Mouse (Mus musculus) heart, embryonic 16.5 days (tissue): ENCODE measurements around the gene Fbxo3. TPM values are rescaled to one million over a fixed set of nuclear protein-coding genes. Genes with fewer than 3 reads are reported as not detected.
"Not testable (repeated sequence)": the region's sequence is repeated elsewhere in the genome, so short reads cannot be mapped to it uniquely, and the experiment has no call there.

Experiments
- ATAC-seq: fragments of 200-750 bp; cut with Nextera tagmentation; replicated peaks from 2 replicates; pipeline ENCODE4 v1.8.0; 2017; ENCODE audit warnings: moderate number of reproducible peaks; ENCODE audit not compliant: insufficient read depth, low FRiP score; ENCODE audit errors: extremely low read depth
- H3K27ac ChIP-seq: fragments of 300-500 bp; sonication (generic); 2 replicates; pipeline ENCODE4 v1.5.1; 2014; ENCODE audit warnings: mild to moderate bottlenecking, low read length, control low read depth, moderate library complexity
- H3K27me3 ChIP-seq: fragments of 300-500 bp; sonication (generic); 2 replicates; pipeline ENCODE4 v1.6.1; 2014; ENCODE audit warnings: low read length, mixed read lengths; ENCODE audit not compliant: control insufficient read depth, insufficient read depth
- H3K36me3 ChIP-seq: fragments of 300-500 bp; sonication (generic); 2 replicates; pipeline ENCODE4 v1.6.1; 2014; ENCODE audit not compliant: control insufficient read depth, insufficient read depth
- H3K4me1 ChIP-seq: fragments of 300-500 bp; sonication (generic); 2 replicates; pipeline ENCODE4 v1.6.1; 2014; ENCODE audit warnings: low read length, mixed read lengths; ENCODE audit not compliant: control insufficient read depth, insufficient read depth
- H3K4me2 ChIP-seq: fragments of 300-500 bp; sonication (generic); 2 replicates; pipeline ENCODE4 v1.6.1; 2014; ENCODE audit warnings: low read depth, mild to moderate bottlenecking, control low read depth, low read length
- H3K4me3 ChIP-seq: fragments of 300-500 bp; sonication (generic); 2 replicates; pipeline ENCODE4 v1.5.1; 2014; ENCODE audit warnings: mild to moderate bottlenecking, control low read depth, low read length
- H3K9ac ChIP-seq: fragments of 300-500 bp; sonication (generic); 2 replicates; pipeline ENCODE4 v1.6.1; 2014; ENCODE audit warnings: low read length, control low read depth
- H3K9me3 ChIP-seq: fragments of 300-500 bp; sonication (generic); replicated peaks from 2 replicates; pipeline ENCODE4 v1.6.1; 2016; ENCODE audit warnings: low read length; ENCODE audit not compliant: control insufficient read depth
- WGBS: fragments of 180-500 bp; shearing (Covaris S2); extraction: QIAGEN DNeasy Blood & Tissue Kit; methylation state at CpG from one replicate; pipeline ENCODE4 v1.1.7; 2014; 5-methylcytosine and 5-hydroxymethylcytosine counted together
- polyA plus RNA-seq: library from polyadenylated mRNA; unstranded; fragments of >200 nt; fragmentation: Nextera tagmentation; extraction: Ambion mirVana; gene quantifications from 2 replicates; pipeline ENCODE4 v1.2.1, GENCODE M21; 2015

Gene Fbxo3
- polyA plus RNA-seq, 1 experiment from 2014 or later, result 49.8 TPM

- H3K9ac ChIP-seq, H3K27ac ChIP-seq, H3K4me2 ChIP-seq, ATAC-seq, H3K36me3 ChIP-seq, H3K4me3 ChIP-seq, H3K27me3 ChIP-seq, H3K9me3 ChIP-seq: not testable (repeated sequence)
- 89% methylated on average over 4 of the region's 4 CpGs for WGBS
- H3K4me1 ChIP-seq, result peaks cover 11% of the 10 kb centered on the region
Observed at GRCm38 (mm10) chr2:104097396-104097795, 69.9 kb downstream of the Fbxo3 start.

DNA sequence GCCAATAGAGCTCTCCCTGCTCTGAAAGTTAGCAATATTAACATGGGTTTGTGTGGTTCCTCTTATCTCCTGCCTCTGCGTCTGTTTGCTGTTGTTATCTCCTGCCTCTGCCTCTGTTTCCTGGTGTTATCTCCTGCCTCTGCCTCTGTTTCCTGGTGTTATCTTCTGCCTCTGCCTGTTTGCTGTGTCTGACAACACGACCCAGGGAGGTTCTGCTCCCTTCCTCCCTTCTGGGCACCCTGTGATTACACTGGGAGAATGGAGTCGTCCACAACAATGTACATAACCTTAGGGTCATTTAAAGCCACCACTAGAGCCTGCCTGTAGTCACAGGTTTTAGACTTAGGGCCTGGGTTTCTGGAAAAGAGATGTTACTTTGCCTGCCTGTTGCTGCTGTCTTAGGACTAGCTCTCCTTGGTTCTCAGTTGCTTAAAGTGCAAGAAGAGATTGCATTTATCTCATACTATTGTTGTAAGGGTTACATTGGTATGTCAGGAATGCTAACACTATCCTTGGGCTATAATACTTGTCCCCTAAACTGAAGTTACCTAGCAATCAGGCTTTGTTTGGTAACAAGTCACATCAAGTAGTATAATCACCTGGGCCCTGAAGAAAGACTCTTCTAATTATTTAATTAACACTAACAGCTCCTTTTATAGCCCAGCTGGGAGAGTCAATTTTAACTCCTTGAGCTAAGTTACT, 71.2 kb downstream of the Fbxo3 start:
- Histone ChIP-seq H3K9me3 (no peaks in the 10 kb centered on the region), H3K9ac (no peak overlapping the region), H3K4me1 (peaks cover 17% of the 10 kb centered on the region), H3K27ac (peak overlapping the region; percentile 31; the same call in 1 of the 2 replicates), H3K4me3 (no peak overlapping the region; the same call in 1 of the 2 replicates), H3K27me3 (no peaks in the 10 kb centered on the region), H3K36me3 (no peaks in the 10 kb centered on the region), H3K4me2 (no peak overlapping the region)
- WGBS, result 5% methylated on average over 3 of the region's 3 CpGs
- peak; percentile 25; the same call in 1 of the 2 replicates for ATAC-seq

DNA sequence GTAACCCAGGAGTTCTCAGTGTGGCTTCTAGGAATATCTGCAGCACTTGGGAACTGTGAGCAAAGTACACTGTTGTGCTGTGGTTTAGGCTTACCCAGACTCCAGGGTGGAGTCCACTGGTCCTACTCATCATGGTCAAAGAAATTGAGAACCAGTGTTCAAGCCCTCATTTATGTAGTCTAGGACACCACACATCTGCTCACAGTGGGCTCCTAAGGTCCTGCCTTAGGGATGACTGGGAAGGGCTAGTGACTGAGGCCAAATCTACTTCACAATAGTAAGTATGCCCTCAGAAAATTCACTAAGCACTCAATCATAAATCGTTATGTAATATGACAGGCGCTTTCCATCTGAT, 71.7 kb downstream of the Fbxo3 start:
- Histone ChIP-seq H3K27ac (peak overlapping the region; percentile 31; the same call in 1 of the 2 replicates), H3K27me3 (no peaks in the 10 kb centered on the region), H3K4me2 (no peak overlapping the region), H3K36me3 (no peaks in the 10 kb centered on the region), H3K9me3 (no peaks in the 10 kb centered on the region), H3K4me3 (no peak overlapping the region), H3K9ac (no peak overlapping the region), H3K4me1 (peaks cover 17% of the 10 kb centered on the region)
- no peak for ATAC-seq
- 94% methylated on average over 2 of the region's 2 CpGs for WGBS

DNA sequence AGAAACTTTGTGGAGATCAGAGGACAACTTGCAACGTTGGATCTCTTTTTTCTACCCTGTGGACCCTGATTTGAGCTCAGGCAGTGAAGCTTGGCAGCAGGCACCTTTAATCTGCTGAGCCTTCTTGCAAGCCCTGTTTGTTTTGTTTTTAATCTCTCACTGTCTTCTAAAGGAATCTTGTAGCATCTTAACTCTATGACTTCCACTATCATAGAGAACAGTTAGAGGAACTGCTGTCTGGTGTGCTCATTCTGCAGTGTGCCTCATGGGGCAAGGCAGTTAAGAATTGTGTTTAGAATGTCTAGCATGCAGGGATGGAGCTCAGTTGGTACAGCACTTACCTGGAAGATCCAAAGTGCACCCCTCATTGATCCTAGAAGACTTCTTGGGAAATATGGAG, 72.4 kb downstream of the Fbxo3 start:
- H3K27me3 ChIP-seq, result no peaks in the 10 kb centered on the region
- H3K9me3 ChIP-seq, result no peaks in the 10 kb centered on the region
- no peak overlapping the region; the same call in 1 of the 2 replicates for H3K4me2 ChIP-seq
- ATAC-seq, result no peak
- peaks cover 17% of the 10 kb centered on the region for H3K4me1 ChIP-seq
- no peak overlapping the region for H3K27ac ChIP-seq
- no peaks in the 10 kb centered on the region for H3K36me3 ChIP-seq
- no peak overlapping the region for H3K9ac ChIP-seq
- no peak overlapping the region for H3K4me3 ChIP-seq
- 59% methylated on average over 1 of the region's 1 CpGs for WGBS

DNA sequence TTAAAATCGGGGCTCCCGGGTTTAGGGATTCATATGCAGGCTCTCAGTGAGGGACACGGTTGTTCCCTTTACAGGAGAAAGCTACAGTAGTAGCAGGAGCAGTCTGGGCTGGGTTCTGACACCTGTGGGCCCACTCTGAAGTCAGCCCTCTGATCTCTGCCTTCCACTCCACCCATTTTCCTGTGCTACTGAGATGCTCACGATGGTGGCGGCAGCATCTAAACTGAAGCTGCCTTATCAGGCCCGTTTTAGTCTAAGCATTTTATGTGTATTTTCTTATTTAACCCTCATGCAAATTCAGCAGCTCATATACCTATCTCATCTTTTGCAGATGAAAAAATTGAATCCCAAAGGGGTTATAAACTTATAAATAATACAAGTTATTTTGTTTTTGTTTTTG, 77.3 kb downstream of the Fbxo3 start:
- ATAC-seq, result no peak
- no peak overlapping the region for H3K27ac ChIP-seq
- no peaks in the 10 kb centered on the region for H3K27me3 ChIP-seq
- H3K4me2 ChIP-seq, result no peak overlapping the region
- no peak overlapping the region for H3K9ac ChIP-seq
- H3K9me3 ChIP-seq, result no peaks in the 10 kb centered on the region
- H3K4me3 ChIP-seq, result no peak overlapping the region
- peaks cover 6% of the 10 kb centered on the region; the same call in 1 of the 2 replicates for H3K4me1 ChIP-seq
- H3K36me3 ChIP-seq, result peaks cover 4% of the 10 kb centered on the region
- 87% methylated on average over 6 of the region's 6 CpGs for WGBS

GRCm38 (mm10) chr2:104109021-104109420, 81.5 kb downstream of the Fbxo3 start:
- not testable (repeated sequence) for H3K27me3 ChIP-seq, H3K4me3 ChIP-seq, H3K9ac ChIP-seq, H3K4me2 ChIP-seq, H3K36me3 ChIP-seq, H3K4me1 ChIP-seq, H3K9me3 ChIP-seq
- ATAC-seq, result 0 out of 2 replicates have a peak, but pooled peaks have one; percentile 24
- 32% methylated on average over 2 of the region's 2 CpGs for WGBS
- peak overlapping the region; percentile 2 for H3K27ac ChIP-seq

- peak overlapping the region; percentile 2 for H3K27ac ChIP-seq
- no peaks in the 10 kb centered on the region for H3K27me3 ChIP-seq
- no peak overlapping the region for H3K4me3 ChIP-seq
- H3K4me2 ChIP-seq, result no peak overlapping the region
- WGBS, result 27% methylated on average over 2 of the region's 2 CpGs
- H3K36me3 ChIP-seq, result peaks cover 4% of the 10 kb centered on the region
- H3K9me3 ChIP-seq, result no peaks in the 10 kb centered on the region
- no peak overlapping the region for H3K9ac ChIP-seq
- H3K4me1 ChIP-seq, result no peaks in the 10 kb centered on the region
- no peak for ATAC-seq
Observed at GRCm38 (mm10) chr2:104109528-104109927, 82.0 kb downstream of the Fbxo3 start.

GRCm38 (mm10) chr2:104110031-104110430, 82.5 kb downstream of the Fbxo3 start:
- Histone ChIP-seq H3K27ac (peak overlapping the region; percentile 2; the same call in 1 of the 2 replicates), H3K9ac (no peak overlapping the region), H3K4me3 (no peak overlapping the region), H3K27me3 (no peaks in the 10 kb centered on the region), H3K36me3 (peaks cover 4% of the 10 kb centered on the region), H3K4me2 (no peak overlapping the region), H3K9me3 (no peaks in the 10 kb centered on the region), H3K4me1 (no peaks in the 10 kb centered on the region)
- ATAC-seq, result no peak
- WGBS, result 89% methylated on average over 4 of the region's 4 CpGs

GRCm38 (mm10) chr2:104111170-104111797, 83.8 kb downstream of the Fbxo3 start:
- H3K36me3 ChIP-seq, H3K27me3 ChIP-seq, H3K4me3 ChIP-seq, H3K9me3 ChIP-seq, H3K9ac ChIP-seq, H3K27ac ChIP-seq, H3K4me2 ChIP-seq, ATAC-seq, H3K4me1 ChIP-seq: not testable (repeated sequence)
- WGBS, result no CpG with 5 or more reads among the region's 1 CpGs
